Mouse (Mus musculus) ES-E14 (cell line): ENCODE measurements around the gene Thrb. TPM values are rescaled to one million over a fixed set of nuclear protein-coding genes. Genes with fewer than 3 reads are reported as not detected.

Source experiments
- DNase-seq: peaks from one replicate; pipeline ENCODE4 v3.0.0-alpha.2; 2013; ENCODE audit warnings: low read depth, low spot score
- H3K27ac ChIP-seq: 2 replicates; pipeline ENCODE4 v1.5.1; 2012; ENCODE audit warnings: low read depth, mild to moderate bottlenecking, low read length, moderate library complexity, mixed read lengths; ENCODE audit not compliant: poor library complexity, insufficient read depth, severe bottlenecking
- H3K36me3 ChIP-seq: 2 replicates; pipeline ENCODE4 v1.6.1; 2012; ENCODE audit warnings: mild to moderate bottlenecking, low read length, moderate library complexity, mixed read lengths; ENCODE audit not compliant: control insufficient read depth, poor library complexity, insufficient read depth, severe bottlenecking
- H3K4me1 ChIP-seq, 2 experiments: fragments of 150-350 bp in 1 of 2; sonication (generic) in 1 of 2; 2 replicates each; pipeline ENCODE4 v1.6.1; 2012; ENCODE audit warnings: low read length in 2 of 2, mild to moderate bottlenecking in 1 of 2, mixed read lengths in 1 of 2; ENCODE audit not compliant: control insufficient read depth in 2 of 2, insufficient read depth in 2 of 2, poor library complexity in 1 of 2
- H3K4me3 ChIP-seq, 2 experiments: fragments of 150-350 bp in 1 of 2; sonication (generic) in 1 of 2; 2 replicates each; pipeline ENCODE4 v1.5.1; 2012; ENCODE audit warnings: low read length in 2 of 2, low read depth in 1 of 2, mild to moderate bottlenecking in 1 of 2, mixed read lengths in 1 of 2; ENCODE audit not compliant: insufficient read depth in 1 of 2, poor library complexity in 1 of 2, severe bottlenecking in 1 of 2
- H3K9ac ChIP-seq: 2 replicates; pipeline ENCODE4 v1.6.1; 2012; ENCODE audit warnings: low read depth, mild to moderate bottlenecking, low read length, mixed read lengths; ENCODE audit not compliant: poor library complexity, insufficient read depth, severe bottlenecking
- H3K9me3 ChIP-seq: fragments of 150-350 bp; sonication (generic); 2 replicates; pipeline ENCODE4 v1.6.1; 2012; ENCODE audit warnings: low read depth, mild to moderate bottlenecking, low read length; ENCODE audit not compliant: control insufficient read depth, insufficient read depth
- CHD2 ChIP-seq: IDR thresholded peaks from 2 replicates; pipeline ENCODE4 v1.6.1; 2014; ENCODE audit warnings: mild to moderate bottlenecking, low read depth, low read length, inconsistent platforms
- HCFC1 ChIP-seq: IDR thresholded peaks from 2 replicates; pipeline ENCODE4 v1.6.1; 2012; ENCODE audit warnings: low read length, inconsistent platforms, borderline replicate concordance; ENCODE audit not compliant: insufficient read depth
- MAFK ChIP-seq: IDR thresholded peaks from 2 replicates; pipeline ENCODE4 v1.6.1; 2014; ENCODE audit warnings: mild to moderate bottlenecking, low read depth, low read length, inconsistent platforms; ENCODE audit not compliant: insufficient read depth
- ZC3H11A ChIP-seq: IDR thresholded peaks from 2 replicates; pipeline ENCODE4 v1.6.1; 2012; ENCODE audit warnings: low read depth, mild to moderate bottlenecking, inconsistent platforms, low read length, borderline replicate concordance
- ZNF384 ChIP-seq: IDR thresholded peaks from 2 replicates; pipeline ENCODE4 v1.6.1; 2012; ENCODE audit warnings: low read depth, low read length, inconsistent platforms
- in situ Hi-C, 2 experiments: fragments of 600-800 bp; cut with MboI; formaldehyde crosslinking; loops; one replicate each; pipeline ENCODE4 v1.15.1; 2025; ENCODE audit warnings: low sequenced_read_pairs in 2 of 2, inconsistent platforms in 1 of 2; ENCODE audit not compliant: unreplicated experiment in 2 of 2
- total RNA-seq: library from RNA; depleted of rRNA; stranded (reverse); fragments of 300-350 nt; gene quantifications from 2 replicates; pipeline ENCODE4 v1.2.3, GENCODE M21; 2012

Gene Thrb
- total RNA-seq, 1 experiment = 0.76 TPM

- TF ChIP-seq CHD2 = no peak
- TF ChIP-seq ZNF384 = no peak
- no peak for TF ChIP-seq MAFK
- no peak for TF ChIP-seq HCFC1
- TF ChIP-seq ZC3H11A = no peak
- Histone ChIP-seq H3K4me1 (no peaks in the 10 kb centered on the region), H3K9me3 (no peaks in the 10 kb centered on the region), H3K36me3 (no peaks in the 10 kb centered on the region), H3K4me3 (no peak overlapping the region), H3K27ac (no peak overlapping the region), H3K9ac (no peak overlapping the region)
- in situ Hi-C loops = no loop called here
- no peak for DNase-seq
Measured at GRCm38 (mm10) chr14:17812414-17812813, 152.4 kb downstream of the Thrb start.

GRCm38 (mm10) chr14:17815103-17815502 lies 155.0 kb downstream of the Thrb start:
- DNase-seq = no peak
- no peaks in the 10 kb centered on the region for H3K36me3 ChIP-seq

GRCm38 (mm10) chr14:17818086-17818485 lies 158.0 kb downstream of the Thrb start:
- no peaks in the 10 kb centered on the region for H3K4me1 ChIP-seq
- no peak for TF ChIP-seq ZNF384
- TF ChIP-seq MAFK = no peak
- no peak for TF ChIP-seq HCFC1
- no peak for TF ChIP-seq CHD2
- no peak for TF ChIP-seq ZC3H11A
- H3K27ac ChIP-seq = no peak overlapping the region
- no peak for DNase-seq
- no peaks in the 10 kb centered on the region for H3K36me3 ChIP-seq
- in situ Hi-C loops = no loop called here
- H3K9me3 ChIP-seq = no peaks in the 10 kb centered on the region
- no peak overlapping the region for H3K4me3 ChIP-seq
- no peak overlapping the region for H3K9ac ChIP-seq

More at GRCm38 (mm10) chr14:17815103-17815502, 155.0 kb downstream of the Thrb start:
- H3K27ac ChIP-seq = no peak overlapping the region
- H3K9ac ChIP-seq = no peak overlapping the region
- no peaks in the 10 kb centered on the region for H3K4me1 ChIP-seq
- in situ Hi-C loops = no loop called here
- no peak for TF ChIP-seq HCFC1
- no peak for TF ChIP-seq CHD2
- no peak for TF ChIP-seq MAFK
- no peak for TF ChIP-seq ZNF384
- TF ChIP-seq ZC3H11A = no peak
- H3K4me3 ChIP-seq = no peak overlapping the region
- H3K9me3 ChIP-seq = no peaks in the 10 kb centered on the region

- TF ChIP-seq CHD2 (no peak), HCFC1 (no peak), MAFK (no peak), ZNF384 (no peak), ZC3H11A (no peak)
- Histone ChIP-seq H3K27ac (no peak overlapping the region), H3K9ac (no peak overlapping the region), H3K36me3 (no peaks in the 10 kb centered on the region), H3K4me3 (no peak overlapping the region), H3K4me1 (no peaks in the 10 kb centered on the region), H3K9me3 (no peaks in the 10 kb centered on the region)
- no peak for DNase-seq
- in situ Hi-C loops = no loop called here
Measured at GRCm38 (mm10) chr14:17822754-17823153, 162.7 kb downstream of the Thrb start.

GRCm38 (mm10) chr14:17827401-17827800 lies 167.3 kb downstream of the Thrb start:
- Histone ChIP-seq H3K9ac (no peak overlapping the region), H3K36me3 (no peaks in the 10 kb centered on the region), H3K27ac (no peak overlapping the region), H3K9me3 (no peaks in the 10 kb centered on the region), H3K4me1 (no peaks in the 10 kb centered on the region), H3K4me3 (no peak overlapping the region)
- DNase-seq = no peak
- no peak for TF ChIP-seq ZNF384
- TF ChIP-seq ZC3H11A = no peak
- no peak for TF ChIP-seq HCFC1
- TF ChIP-seq MAFK = no peak
- TF ChIP-seq CHD2 = no peak
- in situ Hi-C loops = no loop called here
